Mouse (Mus musculus): Measurements from ENCODE around the gene Tmem159. TPM values are rescaled to one million over a fixed set of nuclear protein-coding genes. Genes with fewer than 3 reads are reported as not detected.

Gene Tmem159
- total and polyA plus RNA-seq, 3 experiments = not detected

DNA sequence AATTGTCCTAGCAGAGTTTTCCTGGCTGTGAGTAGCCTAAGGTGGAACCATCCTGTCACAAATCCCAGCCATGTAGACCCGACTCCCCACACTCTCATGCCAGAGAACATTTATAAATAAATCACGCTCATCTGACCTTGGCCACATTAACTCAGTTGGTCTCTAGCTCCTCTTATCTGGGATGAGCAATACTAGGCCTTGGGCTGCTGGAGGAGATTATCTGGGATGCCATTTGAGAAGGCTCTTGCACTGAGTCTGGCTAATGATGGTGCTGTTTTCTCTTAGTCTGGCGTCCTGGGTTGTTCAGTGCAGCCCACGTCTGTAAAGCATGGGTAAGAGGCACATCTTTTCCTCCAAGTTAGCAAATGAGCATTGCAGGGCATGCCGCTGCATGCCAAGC is 7.5 kb downstream of the Tmem159 start (continued):
- TF ChIP-seq POLR2A (IDR thresholded peaks at IDR 0.05; ENCODE audit: low read depth, low read length) = no peak
- TF ChIP-seq ZNF384 (IDR thresholded peaks at IDR 0.05; ENCODE audit: low read depth, low read length) = no peak

GRCm38 (mm10) chr7:120116976-120117375 is 14.8 kb downstream of the Tmem159 start:
- no peak overlapping the region for H3K4me2 ChIP-seq (ENCODE audit: insufficient read depth, low read depth, poor library complexity, severe bottlenecking)
- no peaks in the 10 kb centered on the region for H3K36me3 ChIP-seq (replicated peaks in 1 of 2; ENCODE audit: control insufficient read depth in 1 of 2, insufficient read depth in 1 of 2, low read length in 1 of 2)
- DNase-seq (ENCODE audit: extremely low read depth) = no peak
- H3K27ac ChIP-seq (ENCODE audit: insufficient read depth, low read depth) = no peak overlapping the region
- in situ Hi-C loops (cut with MboI; ENCODE audit: low pct_ligation_motif_present, low pct_unique_long_range_greater_than_20kb, low sequenced_read_pairs) = loop anchor here (25.0 kb wide), 1 partner anchor 520 kb away; the partner anchor contains the start of gene Uqcrc2
- H3K79me2 ChIP-seq (replicated peaks; ENCODE audit: control insufficient read depth, extremely low read depth, insufficient read depth, poor library complexity, severe bottlenecking) = no peaks in the 10 kb centered on the region
- no peak overlapping the region for H3K9ac ChIP-seq (ENCODE audit: insufficient read depth, low read depth)
- H3K27me3 ChIP-seq (replicated peaks) = no peaks in the 10 kb centered on the region
- TF ChIP-seq EP300 (IDR thresholded peaks at IDR 0.05; ENCODE audit: low read length) = no peak
- no peak for TF ChIP-seq USF2 (conservative IDR thresholded peaks at IDR 0.05; ENCODE audit: low read depth, low read length)
- TF ChIP-seq CTCF (conservative IDR thresholded peaks at IDR 0.05 in 1 of 2, IDR thresholded peaks at IDR 0.05 in 1 of 2; ENCODE audit: low read depth in 2 of 2, low read length in 2 of 2) = no peak
- TF ChIP-seq MAFK (IDR thresholded peaks at IDR 0.05; ENCODE audit: insufficient replicate concordance, low read length) = no peak
- no peak for TF ChIP-seq GABPA (IDR thresholded peaks at IDR 0.05; ENCODE audit: insufficient replicate concordance, low read depth, low read length)
- TF ChIP-seq IRF4 (IDR thresholded peaks at IDR 0.05; ENCODE audit: low read depth, low read length) = no peak
- TF ChIP-seq POLR2A (IDR thresholded peaks at IDR 0.05; ENCODE audit: low read depth, low read length) = no peak
- no peak for TF ChIP-seq MYC (IDR thresholded peaks at IDR 0.05; ENCODE audit: low read depth, low read length)
- no peak for TF ChIP-seq ELF1 (IDR thresholded peaks at IDR 0.05; ENCODE audit: low read depth, low read length)
- TF ChIP-seq JUND (conservative IDR thresholded peaks at IDR 0.05; ENCODE audit: low read depth, low read length) = no peak
- no peak for TF ChIP-seq NRF1 (IDR thresholded peaks at IDR 0.05; ENCODE audit: low read depth, low read length)
- TF ChIP-seq BHLHE40 (IDR thresholded peaks at IDR 0.05; ENCODE audit: low read depth, low read length) = no peak
- TF ChIP-seq HCFC1 (IDR thresholded peaks at IDR 0.05; ENCODE audit: low read depth, low read length) = no peak
- no peak for TF ChIP-seq ZNF384 (IDR thresholded peaks at IDR 0.05; ENCODE audit: low read depth, low read length)
- no peak for TF ChIP-seq TCF12 (IDR thresholded peaks at IDR 0.05; ENCODE audit: low read depth, low read length)
- dilution Hi-C loops (cut with MboI; ENCODE audit: extremely low pct_ligation_motif_present, extremely low pct_unique_long_range_greater_than_20kb, low sequenced_read_pairs) = no loop called here
- no peak overlapping the region for H3K4me3 ChIP-seq (replicated peaks in 1 of 3; ENCODE audit: low read depth in 2 of 3, low read length in 2 of 3, poor library complexity in 1 of 3)
- no peaks in the 10 kb centered on the region for H3K9me3 ChIP-seq (replicated peaks; ENCODE audit: low read length)
- no peaks in the 10 kb centered on the region for H3K4me1 ChIP-seq (ENCODE audit: control insufficient read depth in 1 of 2, insufficient read depth in 2 of 2)

- TF ChIP-seq HCFC1 (IDR thresholded peaks at IDR 0.05; ENCODE audit: low read depth, low read length) (no peak), JUN (IDR thresholded peaks at IDR 0.05; ENCODE audit: insufficient read depth, low read depth, low read length) (no peak), E2F4 (IDR thresholded peaks at IDR 0.05; ENCODE audit: insufficient replicate concordance, low read depth, low read length) (no peak), USF2 (conservative IDR thresholded peaks at IDR 0.05; ENCODE audit: low read depth, low read length) (no peak), RCOR1 (conservative IDR thresholded peaks at IDR 0.05; ENCODE audit: low read depth, low read length) (no peak), POLR2AphosphoS2 (IDR thresholded peaks at IDR 0.05; ENCODE audit: low read depth, low read length) (no peak), MAFK (IDR thresholded peaks at IDR 0.05; ENCODE audit: insufficient replicate concordance, low read length) (no peak)
- H3K27ac ChIP-seq (ENCODE audit: insufficient read depth, low read depth) = no peak overlapping the region
- no peak overlapping the region for H3K4me3 ChIP-seq (replicated peaks in 1 of 3; ENCODE audit: low read depth in 2 of 3, low read length in 2 of 3, poor library complexity in 1 of 3)
- H3K4me2 ChIP-seq (ENCODE audit: insufficient read depth, low read depth, poor library complexity, severe bottlenecking) = no peak overlapping the region
- in situ Hi-C loops (cut with MboI; ENCODE audit: low pct_ligation_motif_present, low pct_unique_long_range_greater_than_20kb, low sequenced_read_pairs) = loop anchor here (25.0 kb wide), 1 partner anchor 520 kb away; the partner anchor contains the start of gene Uqcrc2
- H3K9ac ChIP-seq (ENCODE audit: insufficient read depth, low read depth) = no peak overlapping the region
- dilution Hi-C loops (cut with MboI; ENCODE audit: extremely low pct_ligation_motif_present, extremely low pct_unique_long_range_greater_than_20kb, low sequenced_read_pairs) = no loop called here
- H3K79me2 ChIP-seq (replicated peaks; ENCODE audit: control insufficient read depth, extremely low read depth, insufficient read depth, poor library complexity, severe bottlenecking) = no peaks in the 10 kb centered on the region
- no peaks in the 10 kb centered on the region for H3K4me1 ChIP-seq (ENCODE audit: control insufficient read depth in 1 of 2, insufficient read depth in 2 of 2)
- no peaks in the 10 kb centered on the region for H3K36me3 ChIP-seq (replicated peaks in 1 of 2; ENCODE audit: control insufficient read depth in 1 of 2, insufficient read depth in 1 of 2, low read length in 1 of 2)
- H3K27me3 ChIP-seq (replicated peaks) = no peaks in the 10 kb centered on the region
- H3K9me3 ChIP-seq (replicated peaks; ENCODE audit: low read length) = no peaks in the 10 kb centered on the region
- DNase-seq (ENCODE audit: extremely low read depth) = no peak
Measured at GRCm38 (mm10) chr7:120117529-120117928, 15.4 kb downstream of the Tmem159 start.
